Mouse (Mus musculus): ENCODE results near the gene Acot13. TPM values are rescaled to one million over a fixed set of nuclear protein-coding genes. Genes with fewer than 3 reads are reported as not detected.

Acot13 gene
- total and polyA plus RNA-seq, 3 experiments: 59.2 to 134 (median 110) TPM

- Histone ChIP-seq H3K27me3 (ENCODE audit: insufficient read depth, low read length) (peaks cover 7% of the 10 kb centered on the region; the same call in 1 of the 2 replicates), H3K9me3 (replicated peaks) (no peaks in the 10 kb centered on the region), H3K4me3 (ENCODE audit: low read depth, low read length) (no peak overlapping the region), H3K4me1 (ENCODE audit: insufficient read depth, low read depth, low read length) (peaks cover 10% of the 10 kb centered on the region), H3K36me3 (replicated peaks) (no peaks in the 10 kb centered on the region)
- TF ChIP-seq GATA1 (IDR thresholded peaks at IDR 0.05; ENCODE audit: borderline replicate concordance, low read length) (no peak), GATA2 (IDR thresholded peaks at IDR 0.05; ENCODE audit: borderline replicate concordance, low read depth, low read length) (no peak), POLR2AphosphoS5 (IDR thresholded peaks at IDR 0.05; ENCODE audit: insufficient replicate concordance, low read depth, low read length) (no peak), TAL1 (conservative IDR thresholded peaks at IDR 0.05; ENCODE audit: low read depth, low read length) (no peak), CTCF (IDR thresholded peaks at IDR 0.05; ENCODE audit: low read depth, low read length) (no peak)
- DNase-seq (ENCODE audit: low spot score) (no peak), ATAC-seq (ENCODE audit: extremely low read depth, insufficient number of reproducible peaks, low FRiP score, poor library complexity, severe bottlenecking) (no peak)
Observed at GRCm38 (mm10) chr13:24798686-24799085, 32.7 kb downstream of the Acot13 start.

GRCm38 (mm10) chr13:24792411-24793045, 38.8 kb downstream of the Acot13 start:
- H3K4me3 ChIP-seq (ENCODE audit: low read depth, low read length): no peak overlapping the region
- TF ChIP-seq TAL1 (conservative IDR thresholded peaks at IDR 0.05; ENCODE audit: low read depth, low read length) (no peak), GATA2 (IDR thresholded peaks at IDR 0.05; ENCODE audit: borderline replicate concordance, low read depth, low read length) (no peak), POLR2AphosphoS5 (IDR thresholded peaks at IDR 0.05; ENCODE audit: insufficient replicate concordance, low read depth, low read length) (no peak), CTCF (IDR thresholded peaks at IDR 0.05; ENCODE audit: low read depth, low read length) (no peak), GATA1 (IDR thresholded peaks at IDR 0.05; ENCODE audit: borderline replicate concordance, low read length) (no peak)
- H3K27me3 ChIP-seq (ENCODE audit: insufficient read depth, low read length): peaks cover 29% of the 10 kb centered on the region
- ATAC-seq (ENCODE audit: extremely low read depth, insufficient number of reproducible peaks, low FRiP score, poor library complexity, severe bottlenecking) (no peak), DNase-seq (ENCODE audit: low spot score) (no peak)
- H3K4me1 ChIP-seq (ENCODE audit: insufficient read depth, low read depth, low read length): no peaks in the 10 kb centered on the region
- no peaks in the 10 kb centered on the region for H3K9me3 ChIP-seq (replicated peaks)
- no peaks in the 10 kb centered on the region for H3K36me3 ChIP-seq (replicated peaks)

GRCm38 (mm10) chr13:24791349-24791748, 40.0 kb downstream of the Acot13 start:
- Histone ChIP-seq H3K4me1 (ENCODE audit: insufficient read depth, low read depth, low read length) (peaks cover 1% of the 10 kb centered on the region), H3K9me3 (replicated peaks) (no peaks in the 10 kb centered on the region), H3K36me3 (replicated peaks) (no peaks in the 10 kb centered on the region), H3K27me3 (ENCODE audit: insufficient read depth, low read length) (peaks cover 35% of the 10 kb centered on the region), H3K4me3 (ENCODE audit: low read depth, low read length) (no peak overlapping the region)
- no peak for DNase-seq (ENCODE audit: low spot score)
- ATAC-seq (ENCODE audit: extremely low read depth, insufficient number of reproducible peaks, low FRiP score, poor library complexity, severe bottlenecking): no peak
- TF ChIP-seq CTCF (IDR thresholded peaks at IDR 0.05; ENCODE audit: low read depth, low read length): no peak
- TF ChIP-seq TAL1 (conservative IDR thresholded peaks at IDR 0.05; ENCODE audit: low read depth, low read length): no peak
- TF ChIP-seq GATA2 (IDR thresholded peaks at IDR 0.05; ENCODE audit: borderline replicate concordance, low read depth, low read length): no peak
- TF ChIP-seq GATA1 (IDR thresholded peaks at IDR 0.05; ENCODE audit: borderline replicate concordance, low read length): no peak
- TF ChIP-seq POLR2AphosphoS5 (IDR thresholded peaks at IDR 0.05; ENCODE audit: insufficient replicate concordance, low read depth, low read length): no peak

- no peaks in the 10 kb centered on the region for H3K9me3 ChIP-seq (replicated peaks)
- ATAC-seq (ENCODE audit: extremely low read depth, insufficient number of reproducible peaks, low FRiP score, poor library complexity, severe bottlenecking) (no peak), DNase-seq (ENCODE audit: low spot score) (no peak)
- TF ChIP-seq TAL1 (conservative IDR thresholded peaks at IDR 0.05; ENCODE audit: low read depth, low read length) (no peak), GATA2 (IDR thresholded peaks at IDR 0.05; ENCODE audit: borderline replicate concordance, low read depth, low read length) (no peak), GATA1 (IDR thresholded peaks at IDR 0.05; ENCODE audit: borderline replicate concordance, low read length) (no peak), POLR2AphosphoS5 (IDR thresholded peaks at IDR 0.05; ENCODE audit: insufficient replicate concordance, low read depth, low read length) (no peak), CTCF (IDR thresholded peaks at IDR 0.05; ENCODE audit: low read depth, low read length) (no peak)
- peaks cover 38% of the 10 kb centered on the region for H3K27me3 ChIP-seq (ENCODE audit: insufficient read depth, low read length)
- no peak overlapping the region for H3K4me3 ChIP-seq (ENCODE audit: low read depth, low read length)
- H3K36me3 ChIP-seq (replicated peaks): no peaks in the 10 kb centered on the region
- H3K4me1 ChIP-seq (ENCODE audit: insufficient read depth, low read depth, low read length): peaks cover 7% of the 10 kb centered on the region
Observed at GRCm38 (mm10) chr13:24787477-24787876, 43.9 kb downstream of the Acot13 start.

GRCm38 (mm10) chr13:24786014-24786490, 45.3 kb downstream of the Acot13 start:
- Histone ChIP-seq H3K4me1 (ENCODE audit: insufficient read depth, low read depth, low read length) (peaks cover 7% of the 10 kb centered on the region), H3K27me3 (ENCODE audit: insufficient read depth, low read length) (peaks cover 37% of the 10 kb centered on the region), H3K4me3 (ENCODE audit: low read depth, low read length) (0 out of 2 replicates have a peak overlapping the region, but pooled peaks have one; percentile 32), H3K36me3 (replicated peaks) (no peaks in the 10 kb centered on the region), H3K9me3 (replicated peaks) (no peaks in the 10 kb centered on the region)
- ATAC-seq (ENCODE audit: extremely low read depth, insufficient number of reproducible peaks, low FRiP score, poor library complexity, severe bottlenecking) (peak; percentile 60; the same call in 1 of the 2 replicates), DNase-seq (ENCODE audit: low spot score) (no peak)
- no peak for TF ChIP-seq POLR2AphosphoS5 (IDR thresholded peaks at IDR 0.05; ENCODE audit: insufficient replicate concordance, low read depth, low read length)
- TF ChIP-seq GATA2 (IDR thresholded peaks at IDR 0.05; ENCODE audit: borderline replicate concordance, low read depth, low read length): no peak
- no peak for TF ChIP-seq GATA1 (IDR thresholded peaks at IDR 0.05; ENCODE audit: borderline replicate concordance, low read length)
- no peak for TF ChIP-seq CTCF (IDR thresholded peaks at IDR 0.05; ENCODE audit: low read depth, low read length)
- no peak for TF ChIP-seq TAL1 (conservative IDR thresholded peaks at IDR 0.05; ENCODE audit: low read depth, low read length)

GRCm38 (mm10) chr13:24781916-24782315, 49.4 kb downstream of the Acot13 start:
- H3K4me1 ChIP-seq (ENCODE audit: insufficient read depth, low read depth, low read length): peaks cover 7% of the 10 kb centered on the region
- ATAC-seq (ENCODE audit: extremely low read depth, insufficient number of reproducible peaks, low FRiP score, poor library complexity, severe bottlenecking) (no peak), DNase-seq (ENCODE audit: low spot score) (no peak)
- peaks cover 49% of the 10 kb centered on the region for H3K27me3 ChIP-seq (ENCODE audit: insufficient read depth, low read length)
- H3K9me3 ChIP-seq (replicated peaks): no peaks in the 10 kb centered on the region
- TF ChIP-seq GATA2 (IDR thresholded peaks at IDR 0.05; ENCODE audit: borderline replicate concordance, low read depth, low read length) (no peak), GATA1 (IDR thresholded peaks at IDR 0.05; ENCODE audit: borderline replicate concordance, low read length) (no peak), TAL1 (conservative IDR thresholded peaks at IDR 0.05; ENCODE audit: low read depth, low read length) (no peak), CTCF (IDR thresholded peaks at IDR 0.05; ENCODE audit: low read depth, low read length) (no peak), POLR2AphosphoS5 (IDR thresholded peaks at IDR 0.05; ENCODE audit: insufficient replicate concordance, low read depth, low read length) (no peak)
- no peak overlapping the region for H3K4me3 ChIP-seq (ENCODE audit: low read depth, low read length)
- no peaks in the 10 kb centered on the region for H3K36me3 ChIP-seq (replicated peaks)

All from G1E (cell line).